Mouse (Mus musculus) bone marrow macrophage, adult 2 months (primary cell): Measurements from ENCODE around the gene Kcnh4.

ENCODE experiments used
- CTCF ChIP-seq: IDR thresholded peaks from 2 replicates; pipeline ENCODE4 v1.5.1; 2012; ENCODE audit warnings: low read depth, mild to moderate bottlenecking, low read length, moderate library complexity
- POLR2A ChIP-seq: IDR thresholded peaks from 2 replicates; pipeline ENCODE4 v1.6.1; 2012; ENCODE audit warnings: mild to moderate bottlenecking, low read depth, low read length, borderline replicate concordance

DNA sequence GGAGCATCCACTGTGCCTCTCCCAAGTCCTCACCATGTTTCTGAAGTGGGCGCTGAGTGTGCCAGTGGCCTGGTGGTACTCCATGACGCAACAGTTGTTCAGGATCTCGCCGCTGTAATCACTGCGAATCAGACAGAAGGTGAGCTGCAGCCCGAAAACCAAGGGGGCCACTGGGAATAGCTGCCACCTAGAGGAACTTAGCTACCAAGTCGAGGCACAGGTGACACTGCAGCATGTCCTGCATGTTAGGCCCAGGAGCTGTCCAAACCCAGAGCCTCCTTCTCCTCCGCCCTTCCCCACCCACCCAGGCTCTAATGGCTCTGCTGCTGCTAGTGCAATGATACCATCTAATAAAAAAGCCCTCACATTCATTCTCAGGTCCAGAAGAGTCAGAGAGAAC is 36.8 kb upstream of the Kcnh4 start:
- TF ChIP-seq POLR2A = no peak
- TF ChIP-seq CTCF = no peak
